ENCODE assay signal across 16 mouse cellular contexts in genomic region chr7:135545957-135546356, GRCm38 (mm10). TPM values are rescaled to one million over a fixed set of nuclear protein-coding genes. Genes with fewer than 3 reads are reported as not detected.
"Had no signal": no experiment of that assay in that cellular context is flagged by ENCODE, and none has a peak within 500 bp of the region (broad histone marks: within the 10 kb centered on the region; RNA-seq: fewer than 3 reads in every experiment).

No protein-coding gene starts in this region.

- H3K9me3 ChIP-seq: limb, embryonic 13.5 days; midbrain, embryonic 13.5 days; stomach, embryonic 15.5 days had no signal

- H3K36me3 ChIP-seq: limb, embryonic 13.5 days; midbrain, embryonic 13.5 days; stomach, embryonic 15.5 days had no signal

- H3K27me3 ChIP-seq: limb, embryonic 13.5 days; midbrain, embryonic 13.5 days; stomach, embryonic 15.5 days had no signal

- H3K9ac ChIP-seq: limb, embryonic 13.5 days; liver, embryonic 14.5 days; midbrain, embryonic 13.5 days; stomach, embryonic 15.5 days had no signal

- H3K4me2 ChIP-seq: limb, embryonic 13.5 days; midbrain, embryonic 13.5 days; stomach, embryonic 15.5 days had no signal

- ATAC-seq: inflammation-experienced regulatory T-cells, adult 6 months; intestine, postnatal 0 days; midbrain, embryonic 13.5 days had no signal

- H3K4me3 ChIP-seq: limb, embryonic 13.5 days; midbrain, embryonic 13.5 days; stomach, embryonic 15.5 days had no signal

- DNase-seq: kidney, adult 9 months; kidney, postnatal 25 days; left cerebral cortex, postnatal 4 days; right cerebral cortex, postnatal 14 days had no signal

- H3K27ac ChIP-seq: limb, embryonic 13.5 days; liver, embryonic 14.5 days; macrophage; midbrain, embryonic 13.5 days; stomach, embryonic 15.5 days had no signal

- H3K4me1 ChIP-seq: stomach, embryonic 15.5 days had no signal

RNA-seq across cellular contexts. Expression of gene Clrn3, which starts 17.5 kb away (rescaled TPM):
- polyA plus RNA-seq: inflammation-experienced regulatory T-cells, adult 6 months; limb, embryonic 13.5 days; liver, embryonic 14.5 days; macrophage; midbrain, embryonic 13.5 days; midbrain, postnatal 0 days; neural tube, embryonic 14.5 days; spleen, adult 2 months; testis, adult 2 months; urinary bladder, adult 2 months had no signal
